Mouse (Mus musculus) 416B (cell line): Measurements from ENCODE around the gene Mypn.

Experiments
- DNase-seq: peaks from one replicate; pipeline ENCODE4 v3.0.0; 2011; ENCODE audit warnings: low read depth

The Mypn gene

GRCm38 (mm10) chr10:63199008-63199407 lies 4.7 kb downstream of the Mypn start:
- no peak for DNase-seq

DNA sequence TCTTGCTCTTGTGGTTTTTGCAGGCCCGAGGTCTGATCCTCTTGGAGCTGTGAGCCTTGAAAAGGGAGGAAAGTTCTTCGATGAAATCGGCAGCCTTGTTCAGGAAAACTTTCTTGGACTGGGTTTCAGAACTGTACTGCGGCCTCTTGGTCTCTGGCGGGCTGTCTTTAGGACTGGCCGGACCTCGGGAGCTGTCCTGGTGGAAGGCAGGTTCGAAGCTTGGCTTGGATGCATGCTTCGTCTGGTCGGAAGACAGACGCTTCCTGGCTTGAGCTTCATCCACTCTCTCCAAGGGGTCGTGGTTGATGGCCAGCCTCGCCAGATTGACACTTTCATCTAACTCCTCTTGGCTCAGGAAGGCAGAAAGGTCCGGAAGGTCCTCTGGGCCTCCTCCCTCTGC lies 11.0 kb downstream of the Mypn start:
- DNase-seq = no peak

GRCm38 (mm10) chr10:63192276-63192675 lies 11.5 kb downstream of the Mypn start:
- no peak for DNase-seq

GRCm38 (mm10) chr10:63184451-63184850 lies 19.3 kb downstream of the Mypn start:
- DNase-seq = no peak

GRCm38 (mm10) chr10:63182177-63182768 lies 21.5 kb downstream of the Mypn start:
- no peak for DNase-seq

DNA sequence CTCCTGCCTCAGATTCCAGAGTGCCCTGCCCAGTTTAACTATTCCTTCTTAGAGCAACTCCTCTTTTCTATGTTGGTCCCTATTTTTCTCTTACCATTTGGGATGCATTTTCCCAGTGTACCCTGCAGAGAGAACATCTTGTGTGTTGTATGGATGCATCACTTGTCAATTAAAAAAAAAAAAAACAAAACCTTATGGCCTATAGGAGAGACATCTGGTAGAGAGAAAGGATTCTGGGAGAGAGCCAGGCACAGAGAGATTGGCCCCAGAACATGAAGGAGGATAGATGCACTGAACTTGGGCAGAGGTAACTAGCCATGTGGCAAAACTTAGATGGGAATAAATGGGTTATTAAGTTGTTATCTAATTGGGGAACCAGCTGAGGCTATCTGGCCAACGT lies 22.6 kb downstream of the Mypn start:
- no peak for DNase-seq

DNA sequence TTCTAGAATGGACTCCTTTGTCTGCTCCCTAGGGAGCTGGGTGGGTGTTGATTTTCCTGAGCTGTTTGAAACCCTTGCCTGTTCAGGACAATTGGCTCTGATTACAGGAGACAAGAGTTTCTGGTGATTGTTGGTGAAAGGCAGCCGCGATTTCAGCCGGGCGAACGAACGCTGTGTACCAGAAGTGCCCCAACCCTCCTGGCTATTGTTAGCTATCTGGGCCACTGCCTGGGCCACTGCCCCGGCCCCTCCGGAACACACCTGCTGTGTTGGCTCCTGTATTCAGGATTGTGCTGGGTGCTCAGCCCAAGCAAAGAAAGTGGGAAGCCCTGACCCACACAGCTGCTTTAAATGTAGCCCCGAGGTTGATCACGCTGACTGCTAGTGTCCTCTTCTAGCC lies 24.2 kb downstream of the Mypn start:
- DNase-seq = no peak

GRCm38 (mm10) chr10:63178318-63178717 lies 25.4 kb downstream of the Mypn start:
- no peak for DNase-seq

- DNase-seq = peak; percentile 36
Measured at GRCm38 (mm10) chr10:63177286-63178140, 26.2 kb downstream of the Mypn start.

DNA sequence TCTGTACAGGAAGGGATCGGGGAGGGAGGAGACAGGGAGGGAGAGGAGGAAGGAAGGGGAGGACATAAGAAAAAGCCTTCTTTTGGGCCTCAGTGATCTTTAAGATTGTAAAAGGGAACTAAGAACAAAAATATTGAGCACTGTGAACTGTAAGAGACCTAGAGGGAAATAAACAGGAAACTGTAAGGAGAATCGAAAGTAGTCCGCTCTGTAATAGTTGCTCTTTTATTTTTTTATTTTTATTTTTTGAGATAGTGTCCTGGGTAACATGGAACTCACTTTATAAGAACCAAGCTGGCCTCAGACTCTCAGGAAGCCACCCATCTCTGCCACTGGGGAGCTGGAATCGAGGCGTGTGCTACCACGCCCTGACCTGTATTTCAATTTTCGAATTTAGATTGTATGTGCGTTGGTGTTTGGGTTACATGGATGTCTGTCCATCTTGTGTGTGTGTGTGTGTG lies 27.3 kb downstream of the Mypn start:
- DNase-seq = peak; percentile 60

- no peak for DNase-seq
Measured at GRCm38 (mm10) chr10:63172089-63172488, 31.7 kb downstream of the Mypn start.

GRCm38 (mm10) chr10:63169503-63169902 lies 34.2 kb downstream of the Mypn start:
- DNase-seq = peak; percentile 12

DNA sequence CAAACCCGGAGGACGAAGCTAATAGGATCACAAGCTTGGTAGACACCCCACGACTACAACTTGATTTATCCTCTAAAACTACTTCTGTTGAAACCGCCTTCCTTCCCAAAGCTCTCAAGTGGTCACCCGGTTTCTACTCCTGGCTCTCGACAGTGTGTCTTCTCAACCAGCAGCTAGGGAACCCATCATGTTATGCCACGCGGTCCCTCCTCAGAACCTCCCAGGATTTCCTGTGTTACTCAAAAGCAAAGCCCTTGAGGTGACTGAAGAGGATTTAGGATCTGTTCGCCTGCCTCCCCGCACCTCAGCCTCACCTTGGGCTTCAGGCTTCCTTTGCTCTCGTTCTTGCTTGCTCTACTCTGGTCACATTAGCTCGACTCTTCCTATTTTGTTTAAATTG lies 35.6 kb downstream of the Mypn start:
- peak; percentile 13 for DNase-seq

GRCm38 (mm10) chr10:63167241-63167995 lies 36.3 kb downstream of the Mypn start:
- no peak for DNase-seq

- DNase-seq = peak; percentile 42
Measured at GRCm38 (mm10) chr10:63165752-63166412, 37.9 kb downstream of the Mypn start.

DNA sequence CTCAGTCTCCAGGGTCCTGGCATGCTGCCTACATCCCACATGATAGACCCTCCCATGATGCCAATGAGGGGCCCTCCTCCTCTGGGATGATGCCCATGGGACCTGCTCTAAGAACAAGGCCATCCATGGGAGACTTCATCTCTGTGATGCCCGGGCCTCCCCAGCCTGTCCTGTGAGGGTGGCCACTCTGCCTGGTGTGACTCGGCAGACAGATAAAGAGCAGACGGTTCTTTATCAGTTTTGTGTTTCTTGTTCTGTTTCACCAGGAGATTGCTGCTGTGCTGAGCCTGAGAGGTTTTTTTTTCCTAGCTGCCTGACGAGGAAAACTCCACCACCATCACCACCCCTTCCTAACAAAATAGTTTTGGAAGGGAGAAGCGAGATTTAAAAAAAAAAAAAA lies 42.5 kb downstream of the Mypn start:
- DNase-seq = no peak

DNA sequence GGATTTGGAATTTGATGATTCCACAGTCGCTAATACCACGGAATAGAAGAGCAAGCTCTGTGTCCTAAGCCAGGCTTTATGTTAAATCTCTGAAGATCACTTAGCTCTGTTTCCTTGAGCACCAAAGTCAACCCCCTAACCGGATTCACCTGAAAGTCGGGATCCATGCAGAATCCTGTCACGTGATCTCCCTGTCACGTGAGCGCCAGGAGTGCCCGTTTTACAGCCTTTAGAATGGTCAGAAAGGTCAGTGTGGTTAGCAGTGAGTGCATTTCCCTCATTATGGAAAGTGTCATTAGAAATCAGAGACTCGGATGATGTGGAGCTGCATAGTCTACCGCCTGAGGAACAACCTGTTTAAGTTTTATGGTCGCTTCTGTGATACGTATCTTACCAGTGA lies 43.1 kb downstream of the Mypn start:
- DNase-seq = no peak

- peak; percentile 62 for DNase-seq
Measured at GRCm38 (mm10) chr10:63158191-63158590, 45.6 kb downstream of the Mypn start.

DNA sequence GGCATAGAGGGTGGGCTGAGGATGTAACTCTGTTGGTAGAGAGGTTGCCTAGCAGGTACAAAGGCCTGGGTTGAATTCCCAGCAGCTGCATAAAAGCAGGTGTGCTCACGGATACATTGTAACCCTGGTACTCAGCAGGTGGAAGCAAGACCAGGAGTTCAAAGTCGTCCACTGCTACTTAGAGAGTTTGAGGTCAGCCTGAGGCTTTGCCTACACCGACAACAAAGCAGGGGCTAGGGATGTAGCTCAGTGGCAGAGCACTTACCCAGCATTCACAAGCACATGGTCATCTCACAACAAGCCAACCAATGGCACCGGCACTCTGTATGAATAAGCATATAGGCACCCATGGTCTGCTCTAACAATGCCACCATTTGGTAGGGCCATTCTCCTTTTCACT lies 46.3 kb downstream of the Mypn start:
- DNase-seq = no peak

GRCm38 (mm10) chr10:63156919-63157318 lies 46.8 kb downstream of the Mypn start:
- DNase-seq = no peak

DNA sequence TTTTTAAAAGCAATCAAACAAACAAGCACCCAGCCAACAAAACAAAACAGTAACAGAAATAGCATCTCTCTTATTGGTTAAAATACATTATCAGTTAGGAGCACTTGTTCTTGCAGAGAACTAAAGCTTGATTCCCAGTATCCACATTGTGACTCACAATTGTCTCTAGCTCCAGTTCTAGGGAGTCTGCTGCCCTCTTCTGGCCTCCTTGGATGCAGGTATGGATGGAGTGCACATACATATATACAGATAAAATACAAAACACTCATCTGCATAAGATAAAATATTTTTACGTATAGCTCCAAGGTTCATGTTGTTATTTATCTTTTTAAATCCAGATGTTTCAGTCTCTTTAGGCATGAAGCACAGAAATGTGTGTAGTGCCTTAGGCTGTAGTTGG lies 47.4 kb downstream of the Mypn start:
- DNase-seq = peak; percentile 28

- DNase-seq = no peak
Measured at GRCm38 (mm10) chr10:63155668-63156350, 47.9 kb downstream of the Mypn start.
